Mouse (Mus musculus) hindbrain, embryonic 11.5 days (tissue): ENCODE results near the gene Gm525. TPM values are rescaled to one million over a fixed set of nuclear protein-coding genes. Genes with fewer than 3 reads are reported as not detected.
"Not testable (repeated sequence)": the region's sequence is repeated elsewhere in the genome, so short reads cannot be mapped to it uniquely, and the experiment has no call there.

Experiments
- ATAC-seq: fragments of 200-750 bp; cut with Nextera tagmentation; 2 replicates; pipeline ENCODE4 v1.8.0; 2017; ENCODE audit warnings: mild to moderate bottlenecking, moderate TSS enrichment, moderate library complexity; ENCODE audit not compliant: low FRiP score
- DNase-seq: peaks from one replicate; pipeline ENCODE4 v3.0.0-alpha.2; 2015; ENCODE audit warnings: low spot score
- H3K27ac ChIP-seq: fragments of 300-500 bp; sonication (generic); 2 replicates; pipeline ENCODE4 v1.5.1; 2014; ENCODE audit warnings: mild to moderate bottlenecking, low read depth, low read length
- H3K27me3 ChIP-seq: fragments of 300-500 bp; sonication (generic); 2 replicates; pipeline ENCODE4 v1.6.1; 2014; ENCODE audit warnings: mild to moderate bottlenecking, low read length, moderate library complexity, mixed read lengths; ENCODE audit not compliant: control insufficient read depth, insufficient read depth
- H3K36me3 ChIP-seq: fragments of 300-500 bp; sonication (generic); 2 replicates; pipeline ENCODE4 v1.6.1; 2014; ENCODE audit warnings: mild to moderate bottlenecking, low read length, moderate library complexity, mixed read lengths; ENCODE audit not compliant: control insufficient read depth, insufficient read depth
- H3K4me1 ChIP-seq: fragments of 300-500 bp; sonication (generic); replicated peaks from 2 replicates; pipeline ENCODE4 v1.6.1; 2014; ENCODE audit warnings: low read length, mixed read lengths; ENCODE audit not compliant: control insufficient read depth, insufficient read depth
- H3K4me2 ChIP-seq: fragments of 300-500 bp; sonication (generic); replicated peaks from 2 replicates; pipeline ENCODE4 v1.6.1; 2014; ENCODE audit warnings: mild to moderate bottlenecking, low read depth, low read length
- H3K4me3 ChIP-seq: fragments of 300-500 bp; sonication (generic); 2 replicates; pipeline ENCODE4 v1.5.1; 2014; ENCODE audit warnings: low read depth, low read length
- H3K9ac ChIP-seq: fragments of 300-500 bp; sonication (generic); 2 replicates; pipeline ENCODE4 v1.6.1; 2014; ENCODE audit warnings: low read depth, low read length
- H3K9me3 ChIP-seq: fragments of 300-500 bp; sonication (generic); 2 replicates; pipeline ENCODE4 v1.6.1; 2016; ENCODE audit warnings: low read length; ENCODE audit not compliant: control insufficient read depth
- WGBS: fragments of 180-500 bp; shearing (Covaris S2); extraction: QIAGEN DNeasy Blood & Tissue Kit; methylation state at CpG from one replicate; pipeline ENCODE4 v1.1.7; 2014; 5-methylcytosine and 5-hydroxymethylcytosine counted together
- polyA plus RNA-seq: library from polyadenylated mRNA; unstranded; fragments of >200 nt; fragmentation: Nextera tagmentation; extraction: Ambion mirVana; gene quantifications from 2 replicates; pipeline ENCODE4 v1.2.1, GENCODE M21; 2014

The Gm525 gene
- polyA plus RNA-seq, 1 experiment from 2014 or later: not detected

GRCm38 (mm10) chr11:89078996-89079680 lies 5.5 kb downstream of the Gm525 start:
- Histone ChIP-seq H3K27ac (no peak overlapping the region), H3K4me2 (no peak overlapping the region), H3K4me3 (no peak overlapping the region), H3K4me1 (no peaks in the 10 kb centered on the region), H3K9ac (no peak overlapping the region), H3K27me3 (no peaks in the 10 kb centered on the region), H3K36me3 (no peaks in the 10 kb centered on the region), H3K9me3 (no peaks in the 10 kb centered on the region)
- ATAC-seq (no peak), DNase-seq (no peak)
- WGBS: 84% methylated on average over 16 of the region's 16 CpGs

- not testable (repeated sequence) for H3K27me3 ChIP-seq, H3K27ac ChIP-seq, H3K4me2 ChIP-seq, DNase-seq, H3K9ac ChIP-seq, H3K9me3 ChIP-seq, H3K4me3 ChIP-seq, H3K36me3 ChIP-seq, H3K4me1 ChIP-seq, ATAC-seq
- WGBS: 78% methylated on average over 5 of the region's 5 CpGs
These were observed 8.3 kb downstream of the Gm525 start for GRCm38 (mm10) chr11:89081906-89082305.

GRCm38 (mm10) chr11:89082691-89083090 lies 9.1 kb downstream of the Gm525 start:
- WGBS: 92% methylated on average over 3 of the region's 3 CpGs
- H3K9me3 ChIP-seq, DNase-seq, H3K27ac ChIP-seq, H3K4me2 ChIP-seq, H3K9ac ChIP-seq, H3K4me1 ChIP-seq, H3K36me3 ChIP-seq, ATAC-seq, H3K4me3 ChIP-seq, H3K27me3 ChIP-seq: not testable (repeated sequence)

- Histone ChIP-seq H3K4me1 (no peaks in the 10 kb centered on the region), H3K9ac (no peak overlapping the region), H3K4me2 (no peak overlapping the region), H3K4me3 (no peak overlapping the region), H3K9me3 (no peaks in the 10 kb centered on the region), H3K27me3 (no peaks in the 10 kb centered on the region), H3K27ac (no peak overlapping the region), H3K36me3 (no peaks in the 10 kb centered on the region)
- ATAC-seq (no peak), DNase-seq (peak; percentile 69)
- 41% methylated on average over 7 of the region's 7 CpGs for WGBS
These were observed 11.0 kb downstream of the Gm525 start for GRCm38 (mm10) chr11:89084601-89085000.

GRCm38 (mm10) chr11:89086208-89086809 lies 12.7 kb downstream of the Gm525 start:
- no peak for DNase-seq
- no peak overlapping the region for H3K4me2 ChIP-seq
- H3K27ac ChIP-seq: no peak overlapping the region
- H3K9me3 ChIP-seq: no peaks in the 10 kb centered on the region
- no peak overlapping the region for H3K4me3 ChIP-seq
- no peak overlapping the region for H3K9ac ChIP-seq
- 72% methylated on average over 10 of the region's 10 CpGs for WGBS
- H3K4me1 ChIP-seq: no peaks in the 10 kb centered on the region
- H3K36me3 ChIP-seq: no peaks in the 10 kb centered on the region
- ATAC-seq: no peak
- no peaks in the 10 kb centered on the region for H3K27me3 ChIP-seq

- no peak overlapping the region for H3K4me3 ChIP-seq
- DNase-seq (no peak), ATAC-seq (no peak)
- H3K4me2 ChIP-seq: no peak overlapping the region
- no peaks in the 10 kb centered on the region for H3K9me3 ChIP-seq
- no peaks in the 10 kb centered on the region for H3K4me1 ChIP-seq
- 91% methylated on average over 4 of the region's 4 CpGs for whole genome bisulfite sequencing
- H3K36me3 ChIP-seq: no peaks in the 10 kb centered on the region
- H3K27me3 ChIP-seq: no peaks in the 10 kb centered on the region
- H3K27ac ChIP-seq: no peak overlapping the region
- no peak overlapping the region for H3K9ac ChIP-seq
These were observed 15.1 kb downstream of the Gm525 start for GRCm38 (mm10) chr11:89088754-89089153.

GRCm38 (mm10) chr11:89090359-89090758 lies 16.7 kb downstream of the Gm525 start:
- not testable (repeated sequence) for H3K4me1 ChIP-seq, ATAC-seq, H3K27ac ChIP-seq, DNase-seq, H3K9ac ChIP-seq, H3K27me3 ChIP-seq, H3K9me3 ChIP-seq, H3K36me3 ChIP-seq, H3K4me2 ChIP-seq, H3K4me3 ChIP-seq
- WGBS: 78% methylated on average over 7 of the region's 7 CpGs

GRCm38 (mm10) chr11:89092714-89093113 lies 19.1 kb downstream of the Gm525 start:
- no peak overlapping the region for H3K4me3 ChIP-seq
- H3K27me3 ChIP-seq: no peaks in the 10 kb centered on the region
- no peaks in the 10 kb centered on the region for H3K4me1 ChIP-seq
- 85% methylated on average over 9 of the region's 9 CpGs for WGBS
- no peak for DNase-seq
- no peak overlapping the region for H3K9ac ChIP-seq
- H3K9me3 ChIP-seq: no peaks in the 10 kb centered on the region
- no peak overlapping the region for H3K4me2 ChIP-seq
- no peak for ATAC-seq
- H3K36me3 ChIP-seq: no peaks in the 10 kb centered on the region
- no peak overlapping the region for H3K27ac ChIP-seq

GRCm38 (mm10) chr11:89095306-89095705 lies 21.7 kb downstream of the Gm525 start:
- H3K27me3 ChIP-seq: no peaks in the 10 kb centered on the region
- ATAC-seq: no peak
- DNase-seq: no peak
- no peak overlapping the region for H3K27ac ChIP-seq
- H3K36me3 ChIP-seq: no peaks in the 10 kb centered on the region
- H3K9ac ChIP-seq: no peak overlapping the region
- no peak overlapping the region for H3K4me2 ChIP-seq
- no peaks in the 10 kb centered on the region for H3K9me3 ChIP-seq
- H3K4me3 ChIP-seq: no peak overlapping the region
- WGBS: 82% methylated on average over 3 of the region's 3 CpGs
- H3K4me1 ChIP-seq: no peaks in the 10 kb centered on the region
